Mouse (Mus musculus): ENCODE results near the gene Mrpl37. TPM values are rescaled to one million over a fixed set of nuclear protein-coding genes. Genes with fewer than 3 reads are reported as not detected.

Mrpl37 gene
- polyA plus RNA-seq, 1 experiment from 2014 or later: 93.2 TPM

DNA sequence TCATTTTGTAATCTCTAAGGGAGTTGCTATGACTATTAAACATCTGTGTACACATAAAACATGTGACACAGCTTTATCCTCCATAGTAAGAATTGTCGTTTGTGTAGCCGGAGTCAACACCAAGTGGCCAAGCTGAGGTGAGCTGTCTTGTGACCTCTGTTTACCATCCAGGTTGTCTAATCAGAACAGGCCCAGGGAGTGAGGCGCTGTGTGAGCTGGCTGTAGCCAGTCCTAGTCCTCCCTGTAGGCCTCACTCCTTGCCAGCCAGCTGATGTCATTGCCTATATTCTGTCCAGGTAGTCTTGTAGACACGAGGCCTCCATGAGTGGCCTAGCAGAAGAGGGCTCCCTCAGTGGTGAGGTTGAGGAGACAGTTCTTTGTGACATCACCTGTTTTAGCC is 31.0 kb downstream of the Mrpl37 start:
- H3K36me3 ChIP-seq (ENCODE audit: control insufficient read depth, insufficient read depth, low read length): peaks cover 39% of the 10 kb centered on the region
- no peak overlapping the region for H3K27ac ChIP-seq (ENCODE audit: low read length)
- no peak overlapping the region for H3K4me2 ChIP-seq (ENCODE audit: low read depth, low read length)
- ATAC-seq (ENCODE audit: low read depth): no peak
- WGBS: 79% methylated on average over 4 of the region's 4 CpGs
- no peaks in the 10 kb centered on the region for H3K27me3 ChIP-seq (ENCODE audit: control insufficient read depth, insufficient read depth, low read depth, low read length)
- H3K9ac ChIP-seq (ENCODE audit: low read length): no peak overlapping the region
- H3K4me3 ChIP-seq (ENCODE audit: low read length): no peak overlapping the region
- H3K4me1 ChIP-seq (replicated peaks; ENCODE audit: control insufficient read depth, insufficient read depth, low read length): no peaks in the 10 kb centered on the region
- no peaks in the 10 kb centered on the region for H3K9me3 ChIP-seq (ENCODE audit: control insufficient read depth, low read length)

DNA sequence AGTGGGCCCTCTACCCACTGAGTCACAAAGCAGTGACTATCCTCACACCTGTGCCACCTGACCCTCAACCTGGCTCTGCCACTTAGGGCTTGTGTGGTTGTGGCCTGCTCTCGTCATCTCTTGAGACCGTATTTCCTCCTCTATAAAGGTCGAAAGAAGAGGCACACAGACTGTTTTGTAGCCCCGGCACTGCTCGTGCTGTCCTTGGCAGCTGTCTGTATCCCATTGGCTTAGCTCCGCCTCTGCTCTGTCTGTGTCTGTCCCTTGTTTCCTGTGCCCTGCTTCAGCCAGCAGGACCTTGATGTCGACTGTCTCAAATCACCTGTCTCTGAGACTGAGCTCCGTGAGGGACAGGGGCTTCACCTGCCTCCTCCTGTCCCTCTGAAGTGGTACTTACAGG is 40.2 kb downstream of the Mrpl37 start:
- ATAC-seq (ENCODE audit: low read depth): no peak
- Histone ChIP-seq H3K4me3 (ENCODE audit: low read length) (no peak overlapping the region), H3K27ac (ENCODE audit: low read length) (no peak overlapping the region), H3K9me3 (ENCODE audit: control insufficient read depth, low read length) (no peaks in the 10 kb centered on the region), H3K27me3 (ENCODE audit: control insufficient read depth, insufficient read depth, low read depth, low read length) (no peaks in the 10 kb centered on the region), H3K9ac (ENCODE audit: low read length) (no peak overlapping the region), H3K4me2 (ENCODE audit: low read depth, low read length) (no peak overlapping the region), H3K36me3 (ENCODE audit: control insufficient read depth, insufficient read depth, low read length) (peaks cover 8% of the 10 kb centered on the region), H3K4me1 (replicated peaks; ENCODE audit: control insufficient read depth, insufficient read depth, low read length) (no peaks in the 10 kb centered on the region)
- WGBS: 50% methylated on average over 8 of the region's 8 CpGs

DNA sequence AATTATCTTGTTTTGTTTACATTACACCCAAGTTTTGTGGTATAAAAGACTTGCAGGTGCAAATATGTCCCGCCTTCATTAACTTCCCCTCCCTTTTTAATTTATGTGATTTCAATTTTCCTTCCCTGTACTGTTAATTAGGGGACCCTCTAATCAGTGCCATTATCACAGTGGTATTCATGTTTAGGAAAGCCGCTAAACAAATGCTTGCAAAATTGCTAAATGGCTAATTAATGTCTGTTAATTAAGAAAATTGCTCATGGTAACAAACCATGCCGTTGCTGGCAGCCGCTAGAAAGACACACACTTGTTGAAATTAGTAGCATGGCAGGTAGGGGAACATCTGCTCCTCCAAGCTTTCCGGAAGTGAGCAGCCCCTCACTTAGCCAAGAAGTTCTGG is 41.3 kb downstream of the Mrpl37 start:
- Histone ChIP-seq H3K4me1 (replicated peaks; ENCODE audit: control insufficient read depth, insufficient read depth, low read length) (no peaks in the 10 kb centered on the region), H3K9me3 (ENCODE audit: control insufficient read depth, low read length) (no peaks in the 10 kb centered on the region), H3K27ac (ENCODE audit: low read length) (no peak overlapping the region), H3K27me3 (ENCODE audit: control insufficient read depth, insufficient read depth, low read depth, low read length) (no peaks in the 10 kb centered on the region), H3K9ac (ENCODE audit: low read length) (no peak overlapping the region), H3K4me3 (ENCODE audit: low read length) (no peak overlapping the region), H3K4me2 (ENCODE audit: low read depth, low read length) (no peak overlapping the region), H3K36me3 (ENCODE audit: control insufficient read depth, insufficient read depth, low read length) (peaks cover 2% of the 10 kb centered on the region; the same call in 1 of the 2 replicates)
- ATAC-seq (ENCODE audit: low read depth): no peak
- 91% methylated on average over 5 of the region's 5 CpGs for WGBS

DNA sequence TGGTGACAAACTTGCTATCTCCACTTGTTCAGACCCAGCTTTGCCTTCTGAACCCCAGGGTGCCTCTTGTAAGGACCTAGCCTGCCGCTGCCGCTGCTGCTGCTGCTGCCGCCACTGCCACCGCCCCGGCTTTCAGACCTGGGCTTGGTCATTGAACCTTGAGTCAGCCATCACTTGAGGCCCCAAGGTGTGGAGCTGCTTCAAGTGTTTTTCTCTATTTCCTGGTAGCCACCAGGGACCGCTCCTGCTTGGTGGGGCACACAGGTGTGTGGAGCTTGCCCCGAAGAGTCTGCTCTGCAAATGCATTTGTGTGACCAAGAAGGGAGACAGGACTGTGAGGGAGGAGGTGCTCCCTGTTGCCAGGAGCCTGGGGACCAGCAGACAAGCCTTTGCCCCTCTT is 41.8 kb downstream of the Mrpl37 start:
- WGBS: 85% methylated on average over 7 of the region's 7 CpGs
- ATAC-seq (ENCODE audit: low read depth): no peak

DNA sequence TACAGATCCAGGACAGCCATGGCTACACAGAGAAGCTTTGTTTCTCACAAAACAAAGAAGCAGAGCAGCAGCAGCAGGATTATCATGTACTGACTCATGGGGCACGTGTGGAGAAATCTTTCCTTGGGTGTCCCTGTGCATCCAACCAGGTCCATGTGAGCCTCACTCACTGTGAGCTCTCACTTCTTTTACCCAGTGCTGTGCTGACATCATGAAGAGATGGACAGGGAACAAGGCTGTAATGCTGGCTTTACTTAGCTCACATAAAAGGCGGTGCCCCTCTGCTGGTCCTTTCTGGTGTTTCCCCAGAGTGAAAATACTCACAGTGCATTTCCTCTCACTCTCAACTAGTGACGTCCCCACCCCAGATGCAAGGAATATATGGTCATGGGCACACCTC is 45.2 kb downstream of the Mrpl37 start:
- Histone ChIP-seq H3K27me3 (ENCODE audit: control insufficient read depth, insufficient read depth, low read depth, low read length) (no peaks in the 10 kb centered on the region), H3K9ac (ENCODE audit: low read length) (no peak overlapping the region), H3K4me3 (ENCODE audit: low read length) (no peak overlapping the region), H3K36me3 (ENCODE audit: control insufficient read depth, insufficient read depth, low read length) (no peaks in the 10 kb centered on the region), H3K4me2 (ENCODE audit: low read depth, low read length) (no peak overlapping the region), H3K4me1 (replicated peaks; ENCODE audit: control insufficient read depth, insufficient read depth, low read length) (peaks cover 3% of the 10 kb centered on the region; the same call in 1 of the 2 replicates), H3K9me3 (ENCODE audit: control insufficient read depth, low read length) (no peaks in the 10 kb centered on the region), H3K27ac (ENCODE audit: low read length) (no peak overlapping the region)
- 80% methylated on average over 3 of the region's 3 CpGs for WGBS
- no peak for ATAC-seq (ENCODE audit: low read depth)

More for the DNA sequence above, 41.8 kb downstream of the Mrpl37 start:
- H3K4me3 ChIP-seq (ENCODE audit: low read length): no peak overlapping the region
- H3K27ac ChIP-seq (ENCODE audit: low read length): no peak overlapping the region
- peaks cover 2% of the 10 kb centered on the region; the same call in 1 of the 2 replicates for H3K36me3 ChIP-seq (ENCODE audit: control insufficient read depth, insufficient read depth, low read length)
- no peaks in the 10 kb centered on the region for H3K27me3 ChIP-seq (ENCODE audit: control insufficient read depth, insufficient read depth, low read depth, low read length)
- H3K4me1 ChIP-seq (replicated peaks; ENCODE audit: control insufficient read depth, insufficient read depth, low read length): no peaks in the 10 kb centered on the region
- H3K9ac ChIP-seq (ENCODE audit: low read length): no peak overlapping the region
- H3K9me3 ChIP-seq (ENCODE audit: control insufficient read depth, low read length): no peaks in the 10 kb centered on the region
- no peak overlapping the region for H3K4me2 ChIP-seq (ENCODE audit: low read depth, low read length)

DNA sequence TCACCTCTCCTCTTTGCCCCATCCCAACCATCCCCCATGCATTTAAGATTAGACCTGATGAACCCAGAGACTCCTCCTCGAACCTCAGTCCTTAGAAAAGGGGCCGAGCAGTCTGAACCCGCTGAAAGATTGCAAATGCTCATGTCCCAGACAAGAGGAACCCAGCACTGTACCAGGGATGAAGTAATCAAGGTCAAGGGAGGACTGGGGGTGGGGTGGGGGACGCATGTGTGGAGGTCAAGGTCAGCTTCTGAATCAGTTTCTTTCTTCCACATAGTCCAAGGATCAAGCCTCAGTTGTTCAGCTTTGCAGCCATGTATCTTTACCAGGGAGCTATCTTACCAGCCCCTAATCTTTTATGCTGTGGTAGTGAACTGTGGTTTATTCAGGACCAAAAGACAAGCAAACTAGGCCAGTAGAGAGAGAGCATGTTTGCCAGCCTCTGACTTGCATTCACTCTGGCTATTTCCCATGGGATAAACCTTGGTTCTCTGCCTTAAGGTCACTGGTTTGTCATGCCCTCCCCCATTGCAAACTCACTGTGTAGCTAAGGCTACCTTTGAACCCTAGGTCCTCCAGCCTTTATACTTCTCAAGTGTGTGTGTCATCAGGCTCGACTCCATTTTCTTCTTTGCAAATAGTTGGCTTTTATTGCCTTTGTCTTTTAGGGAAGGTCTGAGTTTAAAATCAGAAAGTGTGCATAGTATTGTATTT is 46.2 kb downstream of the Mrpl37 start:
- no peak overlapping the region for H3K9ac ChIP-seq (ENCODE audit: low read length)
- no peak overlapping the region for H3K4me2 ChIP-seq (ENCODE audit: low read depth, low read length)
- H3K4me3 ChIP-seq (ENCODE audit: low read length): no peak overlapping the region
- WGBS: 65% methylated on average over 5 of the region's 5 CpGs
- no peaks in the 10 kb centered on the region for H3K36me3 ChIP-seq (ENCODE audit: control insufficient read depth, insufficient read depth, low read length)
- H3K27me3 ChIP-seq (ENCODE audit: control insufficient read depth, insufficient read depth, low read depth, low read length): no peaks in the 10 kb centered on the region
- H3K4me1 ChIP-seq (replicated peaks; ENCODE audit: control insufficient read depth, insufficient read depth, low read length): peaks cover 3% of the 10 kb centered on the region; the same call in 1 of the 2 replicates
- H3K27ac ChIP-seq (ENCODE audit: low read length): no peak overlapping the region
- H3K9me3 ChIP-seq (ENCODE audit: control insufficient read depth, low read length): no peaks in the 10 kb centered on the region
- ATAC-seq (ENCODE audit: low read depth): no peak

DNA sequence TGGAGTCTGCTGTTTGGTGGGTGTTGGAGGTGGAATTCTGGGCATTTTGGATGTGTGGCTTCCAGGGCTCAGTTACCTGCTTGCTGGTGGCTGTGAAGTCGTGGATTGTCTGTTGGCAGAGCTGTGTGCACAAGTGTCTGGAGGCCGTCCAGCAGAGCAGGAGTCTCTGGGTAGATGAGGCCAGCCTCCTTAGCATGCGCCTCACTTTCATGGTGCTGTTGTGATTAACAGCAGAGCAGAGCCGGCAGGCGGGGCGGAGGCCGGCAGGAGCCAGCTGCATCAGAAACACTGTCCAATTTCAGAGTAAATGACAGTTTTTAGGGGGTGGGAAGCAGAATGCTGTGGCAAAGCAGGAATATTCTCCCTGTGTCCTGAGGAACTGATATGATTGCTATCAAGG is 47.6 kb downstream of the Mrpl37 start:
- no peaks in the 10 kb centered on the region for H3K36me3 ChIP-seq (ENCODE audit: control insufficient read depth, insufficient read depth, low read length)
- H3K4me3 ChIP-seq (ENCODE audit: low read length): no peak overlapping the region
- peaks cover 3% of the 10 kb centered on the region; the same call in 1 of the 2 replicates for H3K4me1 ChIP-seq (replicated peaks; ENCODE audit: control insufficient read depth, insufficient read depth, low read length)
- no peak overlapping the region for H3K4me2 ChIP-seq (ENCODE audit: low read depth, low read length)
- whole genome bisulfite sequencing: 49% methylated on average over 7 of the region's 7 CpGs
- no peak overlapping the region for H3K27ac ChIP-seq (ENCODE audit: low read length)
- no peaks in the 10 kb centered on the region for H3K27me3 ChIP-seq (ENCODE audit: control insufficient read depth, insufficient read depth, low read depth, low read length)
- H3K9ac ChIP-seq (ENCODE audit: low read length): no peak overlapping the region
- H3K9me3 ChIP-seq (ENCODE audit: control insufficient read depth, low read length): no peaks in the 10 kb centered on the region
- ATAC-seq (ENCODE audit: low read depth): no peak

DNA sequence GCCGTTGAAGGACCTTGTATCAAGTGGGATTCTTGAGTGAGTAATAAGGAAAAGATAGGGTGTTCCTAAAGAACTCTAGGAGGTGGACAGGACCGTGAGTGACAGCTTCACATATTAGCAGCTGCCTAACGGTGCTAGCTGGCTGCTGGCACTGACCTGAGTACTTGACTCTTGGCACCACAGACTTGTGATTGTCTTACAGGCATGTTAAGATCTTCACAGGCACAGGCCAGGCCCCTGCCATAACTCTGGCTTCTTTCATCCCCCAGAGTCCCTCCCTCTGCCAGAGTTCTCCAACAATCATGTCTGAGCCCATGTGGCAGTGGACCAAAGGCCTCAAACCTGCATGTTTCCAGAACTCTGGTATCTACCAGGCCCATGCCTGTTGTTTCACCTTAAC is 48.1 kb downstream of the Mrpl37 start:
- no peak for ATAC-seq (ENCODE audit: low read depth)
- Histone ChIP-seq H3K4me1 (replicated peaks; ENCODE audit: control insufficient read depth, insufficient read depth, low read length) (peaks cover 3% of the 10 kb centered on the region; the same call in 1 of the 2 replicates), H3K9me3 (ENCODE audit: control insufficient read depth, low read length) (no peaks in the 10 kb centered on the region)

DNA sequence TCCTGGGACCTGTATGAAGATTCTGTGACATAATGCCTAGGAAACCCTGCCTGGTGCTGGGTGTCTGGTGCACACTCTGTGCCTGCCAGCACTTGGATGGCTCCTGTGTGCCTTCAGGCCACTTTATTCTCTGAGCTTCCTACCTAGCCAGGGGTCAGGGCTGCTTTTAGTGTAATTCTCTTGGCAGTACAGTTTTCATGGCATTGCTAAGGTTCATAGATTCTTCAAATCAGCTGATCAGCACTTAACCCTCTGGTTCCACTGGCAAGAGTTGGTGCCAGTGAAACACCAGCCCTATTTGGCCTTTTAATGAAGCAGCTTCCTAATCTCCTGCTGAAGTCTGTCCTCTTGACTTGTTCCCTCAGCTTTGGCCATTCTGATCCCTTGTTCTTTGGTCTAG is 49.4 kb downstream of the Mrpl37 start:
- H3K9me3 ChIP-seq (ENCODE audit: control insufficient read depth, low read length): no peaks in the 10 kb centered on the region
- H3K4me1 ChIP-seq (replicated peaks; ENCODE audit: control insufficient read depth, insufficient read depth, low read length): peaks cover 3% of the 10 kb centered on the region; the same call in 1 of the 2 replicates
- H3K36me3 ChIP-seq (ENCODE audit: control insufficient read depth, insufficient read depth, low read length): no peaks in the 10 kb centered on the region
- no peak overlapping the region for H3K4me2 ChIP-seq (ENCODE audit: low read depth, low read length)
- no peak overlapping the region for H3K4me3 ChIP-seq (ENCODE audit: low read length)
- H3K9ac ChIP-seq (ENCODE audit: low read length): no peak overlapping the region
- no peak for ATAC-seq (ENCODE audit: low read depth)
- no peak overlapping the region for H3K27ac ChIP-seq (ENCODE audit: low read length)
- H3K27me3 ChIP-seq (ENCODE audit: control insufficient read depth, insufficient read depth, low read depth, low read length): no peaks in the 10 kb centered on the region

More for the DNA sequence above, 48.1 kb downstream of the Mrpl37 start:
- Histone ChIP-seq H3K4me3 (ENCODE audit: low read length) (no peak overlapping the region), H3K36me3 (ENCODE audit: control insufficient read depth, insufficient read depth, low read length) (no peaks in the 10 kb centered on the region), H3K27ac (ENCODE audit: low read length) (no peak overlapping the region), H3K4me2 (ENCODE audit: low read depth, low read length) (no peak overlapping the region), H3K27me3 (ENCODE audit: control insufficient read depth, insufficient read depth, low read depth, low read length) (no peaks in the 10 kb centered on the region), H3K9ac (ENCODE audit: low read length) (no peak overlapping the region)
- 42% methylated on average over 3 of the region's 3 CpGs for WGBS

All from lung, embryonic 16.5 days (tissue).